Mouse (Mus musculus) small intestine, adult 2 months (tissue): ENCODE measurements around the gene Gm10322. TPM values are rescaled to one million over a fixed set of nuclear protein-coding genes. Genes with fewer than 3 reads are reported as not detected.
A peak's percentile ranks its signal among the peaks of the same experiment; 100 is the strongest.

Experiments used
- H3K27ac ChIP-seq: fragments of 200-500 bp; 2 replicates; pipeline ENCODE4 v1.5.1; 2012; ENCODE audit warnings: low read depth, low read length, control low read depth, inconsistent platforms; ENCODE audit not compliant: insufficient read depth
- H3K27me3 ChIP-seq: fragments of 200-500 bp; 2 replicates; pipeline ENCODE4 v1.6.1; 2012; ENCODE audit warnings: mild to moderate bottlenecking, moderate library complexity, low read length, inconsistent platforms; ENCODE audit not compliant: control insufficient read depth, insufficient read depth
- H3K36me3 ChIP-seq: fragments of 200-500 bp; 2 replicates; pipeline ENCODE4 v1.6.1; 2012; ENCODE audit warnings: mild to moderate bottlenecking, low read length, control low read depth, inconsistent platforms; ENCODE audit not compliant: control insufficient read depth, insufficient read depth
- H3K4me1 ChIP-seq: fragments of 200-500 bp; 2 replicates; pipeline ENCODE4 v1.6.1; 2012; ENCODE audit warnings: low read length, inconsistent platforms, mixed read lengths; ENCODE audit not compliant: control insufficient read depth, insufficient read depth, insufficient read length
- H3K4me3 ChIP-seq: fragments of 200-500 bp; 2 replicates; pipeline ENCODE4 v1.5.1; 2012; ENCODE audit warnings: low read depth, mild to moderate bottlenecking, control low read depth, inconsistent platforms, low read length, moderate library complexity
- CTCF ChIP-seq: fragments of 200-500 bp; IDR thresholded peaks from 2 replicates; pipeline ENCODE4 v1.5.1; 2012; ENCODE audit warnings: low read depth, mild to moderate bottlenecking, control low read depth, inconsistent platforms, low read length, moderate library complexity, mixed read lengths; ENCODE audit not compliant: insufficient replicate concordance, insufficient read length; ENCODE audit errors: extremely low read depth
- POLR2A ChIP-seq: fragments of 200-500 bp; IDR thresholded peaks from 2 replicates; pipeline ENCODE4 v1.6.1; 2012; ENCODE audit warnings: low read depth, mild to moderate bottlenecking, control low read depth, inconsistent platforms, low read length, moderate library complexity
- WGBS: fragments of 180-500 bp; shearing (Covaris S2); methylation state at CpG from one replicate; pipeline ENCODE4 v1.1.7; 2018; 5-methylcytosine and 5-hydroxymethylcytosine counted together
- polyA plus RNA-seq: library from polyadenylated mRNA; depleted of rRNA; stranded (reverse); fragments of >200 nt; gene quantifications from 2 replicates; pipeline ENCODE4 v1.2.3, GENCODE M21; 2012

Gene Gm10322
- polyA plus RNA-seq, 1 experiment, result not detected

GRCm38 (mm10) chr10:59636751-59637533 lies 21.1 kb downstream of the Gm10322 start:
- Histone ChIP-seq H3K4me1 (no peaks in the 10 kb centered on the region), H3K27me3 (no peaks in the 10 kb centered on the region), H3K27ac (peak overlapping the region; percentile 81), H3K36me3 (no peaks in the 10 kb centered on the region), H3K4me3 (peak overlapping the region; percentile 69)
- 57% methylated on average over 16 of the region's 16 CpGs for WGBS
- TF ChIP-seq CTCF, result no peak
- peak; percentile 37; the same call in 1 of the 2 replicates for TF ChIP-seq POLR2A

- H3K36me3 ChIP-seq, result no peaks in the 10 kb centered on the region
- 83% methylated on average over 7 of the region's 7 CpGs for WGBS
- H3K27ac ChIP-seq, result peak overlapping the region; percentile 81; the same call in 1 of the 2 replicates
- no peak overlapping the region for H3K4me3 ChIP-seq
- no peaks in the 10 kb centered on the region for H3K27me3 ChIP-seq
- H3K4me1 ChIP-seq, result peaks cover 3% of the 10 kb centered on the region; the same call in 1 of the 2 replicates
- TF ChIP-seq POLR2A, result no peak
- no peak for TF ChIP-seq CTCF
Observed at GRCm38 (mm10) chr10:59637596-59638124, 21.8 kb downstream of the Gm10322 start.

GRCm38 (mm10) chr10:59638576-59638975 lies 22.7 kb downstream of the Gm10322 start:
- Histone ChIP-seq H3K4me3 (no peak overlapping the region), H3K27me3 (no peaks in the 10 kb centered on the region), H3K36me3 (no peaks in the 10 kb centered on the region), H3K4me1 (peaks cover 8% of the 10 kb centered on the region; the same call in 1 of the 2 replicates), H3K27ac (no peak overlapping the region)
- no peak for TF ChIP-seq CTCF
- TF ChIP-seq POLR2A, result no peak
- 85% methylated on average over 6 of the region's 6 CpGs for WGBS

DNA sequence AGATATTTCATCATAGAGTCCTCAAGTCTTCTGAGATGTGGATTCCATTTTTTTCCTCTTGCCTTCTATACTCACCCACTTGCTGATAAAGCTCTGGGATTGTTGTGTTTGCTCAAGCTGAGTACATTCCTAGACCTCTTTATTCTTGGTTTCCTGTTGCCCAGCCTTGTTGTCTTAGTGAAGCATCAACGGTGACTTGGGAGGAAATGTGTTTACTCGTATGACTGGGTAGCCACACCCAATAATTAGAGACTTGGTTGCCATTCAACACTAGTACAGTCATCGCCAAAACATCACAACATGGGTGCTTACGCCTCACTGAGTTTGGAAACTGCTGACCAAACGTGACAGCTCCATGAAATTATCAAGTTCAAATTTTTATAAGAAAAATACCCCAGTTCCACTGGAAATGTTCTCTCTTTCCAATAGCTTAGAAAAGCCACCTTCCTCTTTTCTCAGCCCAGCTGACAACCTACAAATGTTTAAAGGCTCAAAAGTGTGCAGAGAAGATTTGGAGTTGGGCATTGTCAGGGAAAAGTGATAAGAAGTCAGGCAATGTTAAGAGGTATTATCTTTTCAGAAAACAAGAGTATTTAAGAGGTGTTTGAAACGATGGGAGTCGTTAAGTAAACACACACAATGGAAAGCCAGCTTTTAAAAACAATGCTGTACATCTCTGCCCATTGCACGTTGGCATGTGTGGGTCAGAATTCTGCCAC lies 27.0 kb downstream of the Gm10322 start:
- H3K36me3 ChIP-seq, result no peaks in the 10 kb centered on the region
- peak overlapping the region; percentile 32 for H3K27ac ChIP-seq
- TF ChIP-seq CTCF (no peak), POLR2A (no peak)
- H3K27me3 ChIP-seq, result no peaks in the 10 kb centered on the region
- H3K4me3 ChIP-seq, result no peak overlapping the region
- H3K4me1 ChIP-seq, result peaks cover 15% of the 10 kb centered on the region; the same call in 1 of the 2 replicates
- 34% methylated on average over 8 of the region's 8 CpGs for WGBS

DNA sequence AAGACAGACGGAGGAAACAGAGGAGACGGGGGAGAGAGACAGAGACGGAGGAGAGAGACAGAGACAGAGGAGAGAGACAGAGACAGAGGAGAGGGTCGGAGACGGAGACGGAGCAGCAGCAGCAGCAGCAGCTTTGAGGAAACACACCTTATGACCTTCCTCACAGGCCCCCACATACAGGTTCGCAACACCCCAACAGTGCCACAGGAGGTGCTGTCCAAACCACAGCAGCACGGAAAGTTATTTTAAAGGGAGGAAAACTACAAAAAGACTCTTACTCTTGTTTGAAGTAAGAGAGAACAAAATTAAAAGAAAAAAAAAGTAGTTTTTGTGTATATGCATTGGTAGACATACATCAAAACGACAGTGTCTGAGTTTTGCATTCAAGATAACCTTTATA lies 27.8 kb downstream of the Gm10322 start:
- 84% methylated on average over 9 of the region's 9 CpGs for WGBS

GRCm38 (mm10) chr10:59644710-59645109 lies 28.8 kb downstream of the Gm10322 start:
- Histone ChIP-seq H3K4me1 (peaks cover 15% of the 10 kb centered on the region; the same call in 1 of the 2 replicates), H3K36me3 (no peaks in the 10 kb centered on the region), H3K27me3 (no peaks in the 10 kb centered on the region), H3K27ac (no peak overlapping the region), H3K4me3 (no peak overlapping the region)
- TF ChIP-seq CTCF (no peak), POLR2A (no peak)
- 62% methylated on average over 2 of the region's 2 CpGs for WGBS

More for the DNA sequence above, 27.8 kb downstream of the Gm10322 start:
- H3K36me3 ChIP-seq, result no peaks in the 10 kb centered on the region
- H3K27me3 ChIP-seq, result no peaks in the 10 kb centered on the region
- no peak overlapping the region for H3K4me3 ChIP-seq
- no peak for TF ChIP-seq POLR2A
- no peak for TF ChIP-seq CTCF
- H3K27ac ChIP-seq, result no peak overlapping the region
- peaks cover 15% of the 10 kb centered on the region; the same call in 1 of the 2 replicates for H3K4me1 ChIP-seq

DNA sequence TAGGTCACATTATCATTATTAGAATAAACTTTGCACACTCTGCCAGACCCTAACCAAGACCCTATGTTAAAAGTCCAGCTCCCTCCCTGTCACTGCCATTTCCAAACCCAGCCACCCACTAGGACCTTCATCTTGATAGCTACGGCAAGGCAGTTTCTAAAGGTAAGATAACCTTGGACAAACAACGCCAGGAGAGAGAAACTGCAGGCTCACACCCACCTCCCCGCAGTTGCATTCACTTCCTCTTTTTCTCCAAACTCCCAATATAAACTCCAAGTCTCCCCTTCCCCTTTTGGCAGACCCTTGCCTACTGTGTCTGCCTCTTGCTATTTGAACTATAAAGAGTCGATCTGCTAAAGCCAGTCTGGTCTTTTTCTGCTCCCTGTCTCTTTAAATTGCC lies 29.3 kb downstream of the Gm10322 start:
- Histone ChIP-seq H3K36me3 (no peaks in the 10 kb centered on the region), H3K27me3 (no peaks in the 10 kb centered on the region), H3K27ac (no peak overlapping the region), H3K4me1 (peaks cover 15% of the 10 kb centered on the region; the same call in 1 of the 2 replicates), H3K4me3 (no peak overlapping the region)
- TF ChIP-seq CTCF (no peak), POLR2A (no peak)
- WGBS, result 23% methylated on average over 4 of the region's 4 CpGs
